Mouse (Mus musculus) adrenal gland, adult 8-10 months (tissue): Measurements from ENCODE around the gene Zfp644. TPM values are rescaled to one million over a fixed set of nuclear protein-coding genes. Genes with fewer than 3 reads are reported as not detected.
A peak's percentile ranks its signal among the peaks of the same experiment; 100 is the strongest.

ENCODE experiments used
- DNase-seq: peaks from one replicate; pipeline ENCODE4 v3.0.0; 2022
- total RNA-seq, 4 experiments: library from RNA; stranded (reverse); gene quantifications; 2 replicates each; pipeline ENCODE4 v1.2.4; 2022

The Zfp644 gene
- total RNA-seq, 4 experiments from 2014 or later, result 53.2 to 94.2 (median 70.1) TPM

GRCm38 (mm10) chr5:106590686-106591085, 106.4 kb downstream of the Zfp644 start:
- no peak for DNase-seq

GRCm38 (mm10) chr5:106589670-106590069, 107.4 kb downstream of the Zfp644 start:
- DNase-seq, result no peak

- DNase-seq, result no peak
Observed at GRCm38 (mm10) chr5:106589006-106589405, 108.1 kb downstream of the Zfp644 start.

GRCm38 (mm10) chr5:106580943-106581342, 116.1 kb downstream of the Zfp644 start:
- no peak for DNase-seq

- no peak for DNase-seq
Observed at GRCm38 (mm10) chr5:106577237-106577888, 119.7 kb downstream of the Zfp644 start.

GRCm38 (mm10) chr5:106575098-106575497, 122.0 kb downstream of the Zfp644 start:
- no peak for DNase-seq

GRCm38 (mm10) chr5:106574560-106574946, 122.5 kb downstream of the Zfp644 start:
- DNase-seq, result peak; percentile 65

- DNase-seq, result peak; percentile 3
Observed at GRCm38 (mm10) chr5:106573742-106574559, 123.1 kb downstream of the Zfp644 start.

Other genes starting within 250 kb of the Zfp644 start
- not detected for gene Barhl2, start 239.1 kb downstream of the Zfp644 start, total RNA-seq
- gene Gm17304, start 88.2 kb downstream of the Zfp644 start, total RNA-seq, result not detected
- under 1 TPM in 2 of 4 experiments, not detected in 2; 0.12 to 0.13 TPM for gene Hfm1, start 229.0 kb upstream of the Zfp644 start, total RNA-seq